Comparison of ENCODE assay signal across 8 mouse cellular contexts in genomic region chr5:43661997-43662961, GRCm38 (mm10). TPM values are rescaled to one million over a fixed set of nuclear protein-coding genes. Genes with fewer than 3 reads are reported as not detected.
DNase-seq lines count a peak whose midpoint lies in the region; ATAC-seq lines count a peak whose summit lies in the region.

Cc2d2a (plus strand) TSS chr5:43662346.

- H3K9ac ChIP-seq in hindbrain, embryonic 14.5 days = peak within 1 kb of the TSS; percentile 54

- H3K36me3 ChIP-seq in hindbrain, embryonic 14.5 days (replicated peaks; ENCODE audit: control insufficient read depth, insufficient read depth) = no peaks in the 10 kb centered on the region
- no peaks in the 10 kb centered on the region for H3K36me3 ChIP-seq in megakaryocyte, embryonic 14.5 days (replicated peaks; ENCODE audit: low read length)

- peak within 1 kb of the TSS; percentile 60 for H3K4me2 ChIP-seq in hindbrain, embryonic 14.5 days (replicated peaks)

- peak; percentile 87 for ATAC-seq in hindbrain, embryonic 14.5 days (ENCODE audit: low FRiP score)

- H3K9me3 ChIP-seq in hindbrain, embryonic 14.5 days (ENCODE audit: control insufficient read depth, low read length) = no peaks in the 10 kb centered on the region
- no peaks in the 10 kb centered on the region for H3K9me3 ChIP-seq in megakaryocyte, embryonic 14.5 days

- DNase-seq in adrenal gland, adult (ENCODE audit: inconsistent age in 2 of 2, low spot score in 1 of 2) = peak; percentile 46 to 87
- DNase-seq in cerebellum, adult 8-10 months = peak; percentile 41
- peak; percentile 38 to 42 for DNase-seq in frontal cortex, postnatal 36 days (ENCODE audit: low spot score in 2 of 2)
- DNase-seq in hindbrain, embryonic 14.5 days (ENCODE audit: low spot score) = peak; percentile 69
- DNase-seq in left cerebral cortex, adult 8-10 months (ENCODE audit: low spot score in 2 of 2) = peak in 1 of 2 experiments; percentile 24
- peak; percentile 31 for DNase-seq in right cerebral cortex, postnatal 4 days
- DNase-seq in thymus, adult 18-20 months = no peak

- 5% methylated on average over 19 of the region's 19 CpGs for WGBS in hindbrain, embryonic 14.5 days

- peaks cover 24% of the 10 kb centered on the region for H3K4me1 ChIP-seq in hindbrain, embryonic 14.5 days (replicated peaks; ENCODE audit: control insufficient read depth, insufficient read depth, low read length)
- peaks cover 14% of the 10 kb centered on the region for H3K4me1 ChIP-seq in megakaryocyte, embryonic 14.5 days

- peak within 1 kb of the TSS; percentile 38 for H3K4me3 ChIP-seq in hindbrain, embryonic 14.5 days (replicated peaks; ENCODE audit: low read length)
- H3K4me3 ChIP-seq in megakaryocyte, embryonic 14.5 days (replicated peaks) = peak within 1 kb of the TSS; percentile 89

- H3K27ac ChIP-seq in hindbrain, embryonic 14.5 days = peak within 1 kb of the TSS; percentile 83

- 0 out of 2 replicates have a peak, but pooled peaks cover 2% of the 10 kb centered on the region for H3K27me3 ChIP-seq in hindbrain, embryonic 14.5 days (ENCODE audit: control insufficient read depth, insufficient read depth, low read length)
- peaks cover 2% of the 10 kb centered on the region for H3K27me3 ChIP-seq in megakaryocyte, embryonic 14.5 days (replicated peaks)

RNA-seq across cellular contexts. Expression of gene Cc2d2a, which starts in this region (rescaled TPM):
- 6.1 and 6.3 TPM in 2 replicates for polyA plus RNA-seq in hindbrain, embryonic 14.5 days (2014; fragmentation: Nextera tagmentation; extraction: Ambion mirVana)
- 10 to 100 TPM; 16.9 to 19.0 (median 17.3) TPM for total RNA-seq in left cerebral cortex, adult 8-10 months (2022)
- polyA plus RNA-seq in megakaryocyte, embryonic 14.5 days (2012; ENCODE audit: insufficient read depth, low replicate concordance) = not detected in 2 replicates

Comparison
In these comparisons a context has a peak if more than half of its experiments do, and no peak if none do; other contexts are left out.
1. DNase-seq: peak in adrenal gland, adult (2 of 2), cerebellum, adult 8-10 months (single experiment), frontal cortex, postnatal 36 days (2 of 2), hindbrain, embryonic 14.5 days (single experiment) and right cerebral cortex, postnatal 4 days (single experiment); none in thymus, adult 18-20 months (0 of 2).